Mouse (Mus musculus): ENCODE results near the gene Dclk2. TPM values are rescaled to one million over a fixed set of nuclear protein-coding genes. Genes with fewer than 3 reads are reported as not detected.

Dclk2 gene
- 52.8 and 55.9 TPM in 2 replicates for polyA plus RNA-seq (2015; fragmentation: Nextera tagmentation; extraction: Ambion mirVana)

GRCm38 (mm10) chr3:86920343-86921083, at the start of gene Dclk2:
Gene Dclk2 (minus strand): TSS chr3:86920852.

Other genes starting within 250 kb of the Dclk2 start
- gene Cd1d1, start 78.6 kb upstream of the Dclk2 start, polyA plus RNA-seq (2015; fragmentation: Nextera tagmentation; extraction: Ambion mirVana): 27.0 and 32.8 TPM in 2 replicates